Mouse (Mus musculus): ENCODE results near the gene Cdhr2. TPM values are rescaled to one million over a fixed set of nuclear protein-coding genes. Genes with fewer than 3 reads are reported as not detected.

The Cdhr2 gene
- total RNA-seq, 2 experiments from 2014 or later, result not detected

DNA sequence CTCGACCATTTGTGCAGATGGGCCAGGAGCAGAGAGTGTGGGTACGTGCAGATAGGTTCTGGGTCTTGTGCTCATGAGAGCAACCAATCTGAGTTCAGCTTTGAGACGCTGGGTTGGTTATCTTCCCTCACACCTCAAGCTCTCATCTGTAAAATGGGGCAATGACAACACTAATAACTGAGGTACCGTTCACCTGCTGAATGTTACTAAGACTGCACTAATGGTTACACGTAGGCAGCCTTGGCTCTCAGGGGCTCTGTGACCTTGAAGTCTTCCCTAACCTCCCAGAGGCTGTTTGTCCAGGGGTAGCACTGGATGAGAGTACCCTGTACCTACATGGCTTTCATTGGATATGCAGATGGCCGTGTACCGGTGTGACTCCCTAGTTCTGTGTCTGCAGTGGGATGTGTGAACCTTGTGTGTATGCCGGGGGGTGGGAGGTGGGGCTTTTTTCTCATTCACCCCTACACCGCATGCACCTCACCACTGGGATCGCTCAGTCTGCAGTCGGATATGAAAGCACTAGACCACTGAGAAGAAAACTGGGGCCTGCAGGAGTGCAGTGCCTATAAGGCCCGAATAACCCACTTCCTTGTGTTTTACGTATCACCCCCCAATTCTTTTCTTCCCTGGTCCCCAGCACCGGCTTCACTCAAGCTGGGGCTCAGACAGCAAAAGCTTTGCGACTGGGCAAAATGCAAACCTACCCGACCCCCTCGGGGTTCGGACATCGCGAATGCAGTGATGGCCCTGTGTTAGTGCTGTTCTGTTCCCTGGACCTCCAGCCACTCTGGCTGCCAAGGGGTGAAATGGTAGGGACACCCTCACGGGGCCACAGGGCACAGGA is 8.3 kb upstream of the Cdhr2 start:
- intact Hi-C loops (cut with DNase I), result no loop called here
- no peak for DNase-seq

DNA sequence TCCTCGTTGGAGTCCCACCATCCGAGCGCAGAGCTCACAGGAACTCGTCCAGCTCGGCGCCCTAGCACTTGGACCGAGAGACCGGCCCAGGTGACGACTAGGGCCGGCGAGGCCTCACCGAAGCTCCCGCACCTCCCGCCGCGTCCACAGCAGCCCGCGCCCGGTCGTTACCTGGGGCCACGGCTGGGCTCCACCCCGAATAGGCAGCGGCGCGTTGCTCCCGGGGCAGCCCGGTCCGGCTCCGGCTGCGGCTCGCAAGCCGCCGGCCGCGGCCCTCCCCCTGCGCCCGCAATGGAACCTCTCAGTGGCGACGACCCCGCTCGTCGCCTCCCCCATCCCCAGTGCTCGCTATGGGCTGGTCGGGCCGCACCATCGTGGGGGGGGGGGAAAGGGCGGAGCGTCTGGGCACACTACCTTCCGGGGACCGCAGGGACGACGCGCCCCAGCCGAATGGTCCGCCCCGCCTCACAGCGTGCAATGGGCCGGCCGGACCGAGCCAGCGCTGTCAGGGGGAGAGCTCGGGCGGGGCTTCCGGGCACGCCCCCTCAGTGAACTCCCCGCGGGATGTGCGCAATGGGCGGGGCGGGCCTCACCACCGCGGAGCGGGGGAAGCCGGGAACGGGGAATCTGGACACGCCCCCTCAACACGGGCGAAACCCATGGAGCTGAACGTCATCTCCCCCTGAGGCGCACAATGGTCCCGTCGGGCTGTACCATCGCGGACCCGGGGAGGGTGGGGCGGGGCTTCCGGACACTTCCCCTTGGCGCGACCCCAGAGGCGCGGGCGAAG is 7.5 kb upstream of the Cdhr2 start, which contains the start of gene Rnf44:
TSS of gene Rnf44 (minus strand) at position 350 of the 790 bp plus-strand sequence.
- intact Hi-C loops (cut with DNase I), result no loop called here
- DNase-seq, result peak; percentile 99

DNA sequence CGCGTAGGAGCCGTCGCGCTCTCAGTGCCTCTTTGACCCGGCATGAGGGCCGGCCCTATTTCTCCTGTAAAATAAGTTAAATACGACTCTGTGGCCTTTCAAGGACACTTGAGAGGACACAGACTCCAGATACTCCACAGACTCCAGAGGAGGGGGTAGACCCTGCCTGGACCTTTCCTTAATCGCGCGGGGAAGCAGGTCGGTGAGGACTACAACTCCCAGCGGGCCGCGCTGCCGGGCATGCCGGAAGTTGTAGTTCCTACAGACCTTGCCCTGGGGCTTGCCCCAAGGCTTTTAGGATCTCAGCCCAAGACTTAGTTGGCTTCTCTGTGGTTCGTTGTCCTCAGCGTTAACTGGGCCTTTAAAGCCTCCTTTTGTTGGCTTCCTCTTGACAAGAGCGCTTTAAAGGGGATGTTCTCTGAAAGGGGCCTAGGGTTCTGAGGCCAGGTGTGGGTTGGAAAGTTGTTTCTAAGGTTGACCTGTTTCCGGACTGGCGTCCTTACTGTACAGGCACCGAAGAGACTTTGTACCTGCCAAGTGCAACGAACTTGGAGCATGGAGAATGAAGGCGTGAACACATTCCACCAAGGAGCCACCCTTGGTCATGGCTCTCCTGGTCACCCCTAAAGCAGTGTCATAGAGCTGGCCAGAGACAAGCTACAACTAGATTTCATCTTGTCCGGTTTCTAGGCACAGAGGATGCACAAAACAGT is 6.8 kb upstream of the Cdhr2 start:
- intact Hi-C loops (cut with DNase I), result no loop called here
- no peak for DNase-seq

DNA sequence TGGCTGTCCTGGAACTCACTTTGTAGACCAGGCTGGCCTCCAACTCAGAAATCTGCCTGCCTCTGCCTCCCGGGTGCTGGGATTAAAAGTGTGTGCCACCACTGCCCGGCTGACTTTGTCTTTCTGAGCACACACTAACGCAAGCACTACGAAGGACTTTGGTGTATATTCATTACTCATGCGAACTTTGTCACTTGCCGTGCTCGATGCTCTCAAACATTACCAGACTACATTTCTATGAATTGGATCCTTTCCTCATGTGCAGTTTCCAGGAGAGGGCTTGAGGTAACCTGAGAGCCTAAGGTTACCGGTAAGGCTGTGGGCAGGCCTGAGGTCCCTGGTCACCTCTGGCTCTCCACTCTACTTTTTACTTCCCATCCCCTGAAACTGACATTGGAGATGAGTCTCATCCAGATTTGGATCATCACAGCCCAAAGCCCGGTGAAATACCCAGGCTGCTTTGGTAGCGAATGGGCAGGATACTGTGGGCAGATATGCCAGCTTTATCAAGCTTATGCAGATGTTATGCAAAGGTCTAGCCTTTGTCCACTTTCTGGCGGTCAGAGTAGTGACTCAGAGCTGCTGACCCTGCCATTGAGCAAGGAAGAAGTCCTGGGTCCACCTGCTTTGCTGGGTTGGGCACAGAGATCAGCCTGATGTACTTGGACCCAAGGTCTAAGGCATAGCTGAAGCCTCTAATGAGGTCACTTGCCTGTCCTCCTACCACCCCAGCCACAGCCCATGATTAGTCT is 5.6 kb upstream of the Cdhr2 start:
- intact Hi-C loops (cut with DNase I), result no loop called here
- no peak for DNase-seq

DNA sequence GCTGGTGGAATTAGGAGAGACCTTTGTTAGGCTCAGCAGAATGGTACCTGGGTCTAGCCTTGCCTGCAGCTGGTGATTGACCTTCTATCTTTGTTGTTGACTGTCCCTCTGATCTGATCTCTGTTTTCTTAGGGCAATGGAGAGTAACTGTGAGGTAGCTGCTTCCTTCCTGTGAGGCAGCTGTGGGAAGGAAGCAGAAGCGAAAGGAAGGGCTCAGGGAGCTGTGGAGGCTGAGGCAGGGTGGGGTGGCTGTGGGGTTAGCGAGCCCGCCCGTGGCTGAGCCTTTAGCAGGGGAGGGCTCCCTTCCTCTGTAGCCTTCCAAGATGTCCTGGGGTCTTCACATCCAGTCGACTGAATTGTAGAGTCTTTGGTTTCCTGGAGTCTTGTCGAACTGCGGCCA is 1.2 kb downstream of the Cdhr2 start:
- DNase-seq, result no peak
- intact Hi-C loops (cut with DNase I), result no loop called here

DNA sequence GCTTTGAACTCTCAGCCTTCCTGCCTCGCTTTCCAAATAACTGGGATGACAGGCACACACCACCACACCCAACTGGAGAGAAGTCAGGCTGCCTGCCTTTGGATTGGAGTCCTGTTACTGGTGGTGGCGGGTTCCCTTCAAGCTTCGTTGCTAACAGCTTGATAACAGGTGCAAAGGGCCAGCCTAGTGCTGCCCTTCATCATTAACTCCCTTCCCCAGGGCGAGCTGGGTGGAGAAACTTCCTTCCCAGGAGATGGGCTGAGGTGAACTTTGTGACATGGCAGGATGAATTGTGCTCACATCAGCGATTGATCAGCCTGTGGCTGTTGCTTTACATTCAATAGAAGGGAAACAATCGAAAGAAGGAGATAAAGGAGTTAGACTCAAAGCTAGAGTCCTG is 3.6 kb downstream of the Cdhr2 start:
- intact Hi-C loops (cut with DNase I), result no loop called here
- no peak for DNase-seq

DNA sequence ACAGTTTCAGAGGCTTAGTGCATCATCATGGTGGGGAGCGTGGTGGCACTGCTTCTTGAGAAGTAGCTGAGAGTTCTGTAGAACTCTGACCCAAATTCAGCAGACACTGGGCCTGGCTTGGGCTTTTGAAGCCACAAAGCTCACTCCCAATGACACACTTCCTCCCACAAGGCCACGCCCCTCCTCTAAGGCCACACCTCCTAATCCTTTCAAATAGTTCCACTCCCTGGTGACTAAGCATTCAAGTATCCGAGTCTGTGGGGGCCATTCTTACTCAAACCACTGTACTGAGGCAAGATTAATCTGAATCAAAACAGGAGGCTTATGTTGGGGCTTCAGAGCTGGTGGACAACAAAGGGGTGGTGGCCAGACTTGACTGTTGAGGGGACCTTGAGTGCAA is 9.6 kb downstream of the Cdhr2 start:
- DNase-seq, result no peak
- intact Hi-C loops (cut with DNase I), result loop anchor here (10.0 kb wide), 1 partner anchor 54 kb away; the partner anchor contains the start of gene Sncb

DNA sequence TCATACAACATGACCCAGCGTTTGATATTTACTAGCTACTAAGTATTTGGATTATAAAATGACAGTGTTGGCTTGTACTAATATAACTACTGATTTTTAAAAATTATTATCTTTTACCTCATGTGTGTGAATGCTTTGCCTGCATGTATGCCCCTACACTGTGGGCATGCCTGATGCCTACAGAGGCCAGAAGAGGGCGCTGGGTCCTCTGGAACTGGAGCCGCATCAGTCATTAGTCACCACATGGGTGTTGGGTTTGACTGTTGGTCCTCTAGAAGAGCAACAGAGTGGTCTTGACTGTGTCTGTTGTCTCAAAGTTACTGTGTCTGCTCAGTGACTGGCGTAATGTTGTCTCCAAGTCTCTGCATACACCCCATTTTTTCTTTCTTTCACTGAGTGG is 13.1 kb downstream of the Cdhr2 start:
- intact Hi-C loops (cut with DNase I), result loop anchor here (10.0 kb wide), 1 partner anchor 50 kb away; the partner anchor contains the start of gene Sncb

DNA sequence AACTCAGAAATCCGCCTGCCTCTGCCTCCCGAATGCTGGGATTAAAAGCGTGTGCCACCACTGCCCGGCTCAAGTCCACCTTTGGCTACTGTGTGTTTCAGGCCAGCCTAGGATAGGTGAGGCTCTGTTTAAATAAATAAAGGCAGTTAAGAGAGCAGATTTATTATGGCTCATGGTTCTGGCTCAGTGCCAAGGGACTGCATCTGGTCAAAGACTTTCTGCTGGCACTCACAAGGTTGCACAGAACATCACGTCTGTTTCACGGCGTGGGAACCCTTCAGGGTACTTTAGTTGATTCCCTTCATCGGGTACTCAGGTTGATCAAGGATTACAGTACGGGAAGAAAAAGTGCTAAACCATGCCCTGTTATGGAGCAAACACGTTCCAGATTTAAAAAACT is 13.7 kb downstream of the Cdhr2 start:
- intact Hi-C loops (cut with DNase I), result loop anchor here (10.0 kb wide), 1 partner anchor 50 kb away; the partner anchor contains the start of gene Sncb
- no peak for DNase-seq

More for the DNA sequence above, 13.1 kb downstream of the Cdhr2 start:
- DNase-seq, result no peak

DNA sequence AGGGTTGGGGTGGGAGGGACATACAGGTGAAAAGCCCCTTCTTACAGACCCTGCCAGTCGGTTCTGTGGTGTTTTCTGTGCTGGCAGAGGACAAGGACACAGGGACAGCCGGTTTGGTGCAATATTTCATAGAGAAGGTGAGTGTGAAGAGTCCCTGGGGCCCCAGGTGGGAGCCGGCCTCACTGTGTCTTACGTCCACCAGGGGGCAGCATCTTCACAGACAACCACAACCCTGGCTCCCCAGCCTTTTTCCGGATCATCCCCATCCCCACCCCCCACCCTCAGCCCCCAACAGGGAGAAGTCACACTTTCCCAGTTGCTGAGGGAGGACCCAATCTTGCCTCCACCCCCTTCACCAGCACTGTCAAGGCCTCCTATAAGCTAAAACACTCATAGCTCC is 15.7 kb downstream of the Cdhr2 start:
- intact Hi-C loops (cut with DNase I), result loop anchor here (10.0 kb wide), 1 partner anchor 48 kb away; the partner anchor contains the start of gene Sncb
- peak; percentile 29 to 57 for DNase-seq

DNA sequence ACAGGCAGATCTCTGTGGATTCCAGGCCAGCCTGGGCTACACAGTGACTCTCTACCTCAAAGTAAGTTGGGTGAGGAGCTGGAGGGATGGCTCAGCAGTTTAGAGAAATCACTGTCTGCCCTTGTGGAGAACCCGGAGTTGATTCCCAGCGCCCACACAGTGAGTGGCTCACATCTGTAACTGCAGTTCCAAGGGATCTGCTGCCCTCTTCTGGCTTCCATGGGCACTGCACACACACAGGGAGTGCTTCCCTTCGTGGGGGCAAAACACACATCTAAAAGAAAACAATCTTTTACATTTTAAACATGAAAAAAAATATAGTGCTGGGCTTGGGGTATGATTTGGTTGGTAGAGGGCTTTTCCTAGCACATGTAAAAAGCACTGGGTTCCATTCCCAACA is 21.9 kb downstream of the Cdhr2 start:
- intact Hi-C loops (cut with DNase I), result no loop called here
- no peak for DNase-seq

DNA sequence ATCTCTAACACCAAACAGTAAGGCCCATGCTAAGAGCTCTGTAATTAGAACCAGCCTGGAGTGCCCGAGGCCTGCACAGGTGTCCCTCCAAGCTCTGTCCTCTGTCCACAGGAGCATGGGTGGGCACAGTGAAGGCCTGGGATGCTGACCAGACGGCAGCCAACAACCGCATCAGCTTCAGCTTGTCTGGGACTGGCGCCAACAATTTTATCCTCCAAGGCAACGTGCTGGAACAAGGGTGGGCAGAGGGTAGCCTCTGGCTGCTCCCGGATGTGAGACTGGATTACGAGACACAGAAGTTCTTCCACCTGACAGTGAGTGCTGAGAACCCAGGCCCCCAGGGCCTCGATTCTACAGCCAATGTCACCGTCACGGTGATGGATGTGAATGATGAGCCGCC is 24.9 kb downstream of the Cdhr2 start:
- intact Hi-C loops (cut with DNase I), result no loop called here
- DNase-seq, result no peak

DNA sequence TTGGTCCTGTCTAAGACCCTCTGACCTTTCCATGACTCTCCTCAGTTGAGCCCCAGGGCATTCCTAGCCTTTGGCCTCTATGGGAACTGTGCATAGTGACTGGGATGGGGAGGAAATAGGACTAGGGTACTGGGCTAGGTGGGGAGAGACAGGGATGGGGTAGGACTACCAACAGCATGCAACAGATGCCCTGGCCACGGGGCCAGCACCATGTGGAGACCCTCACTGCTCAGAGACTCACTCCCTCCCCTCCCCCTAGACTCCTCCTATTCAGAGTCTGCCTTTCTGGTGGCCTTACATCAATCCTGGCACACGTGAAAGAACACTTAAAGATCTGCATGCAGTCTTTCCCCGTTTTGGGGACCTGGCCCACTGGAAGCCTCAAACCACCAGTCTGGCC is 35.7 kb downstream of the Cdhr2 start:
- intact Hi-C loops (cut with DNase I), result no loop called here
- no peak for DNase-seq

DNA sequence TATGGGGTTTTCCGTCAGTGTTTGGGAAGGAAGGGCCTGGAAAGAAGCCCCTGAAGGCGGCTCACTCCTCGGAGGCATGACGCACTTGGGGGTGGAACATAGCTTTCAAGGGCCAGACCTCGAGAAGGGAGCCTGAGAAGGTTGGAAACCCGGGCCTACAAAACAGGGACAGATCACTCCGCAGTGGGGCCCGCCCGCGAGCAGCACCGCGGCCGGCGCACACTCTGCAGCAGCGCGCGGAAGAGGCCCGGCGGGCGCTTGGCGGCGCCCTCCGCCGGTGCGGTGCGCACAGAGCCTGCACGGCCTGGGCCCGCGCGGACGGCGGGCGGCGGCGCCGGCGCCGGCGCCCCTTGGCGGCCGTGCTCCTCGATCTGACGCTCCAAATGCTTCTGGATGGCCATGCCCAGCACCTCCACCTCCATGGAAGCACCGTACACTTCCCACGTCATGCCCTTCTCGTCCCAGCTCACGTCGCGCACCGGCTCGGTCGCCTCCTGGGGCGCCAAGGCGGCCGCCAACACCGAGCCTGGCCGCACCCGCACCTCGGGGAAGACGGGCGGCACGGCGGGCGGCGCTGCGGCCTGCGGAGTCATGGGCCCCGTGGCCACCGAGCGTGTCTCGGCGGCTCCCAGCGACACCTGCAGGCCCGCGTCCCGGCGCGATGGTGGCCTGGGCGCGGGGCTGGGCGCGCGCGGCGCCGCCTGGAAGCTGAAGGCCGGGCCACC is 36.4 kb downstream of the Cdhr2 start:
- peak; percentile 20 to 22 for DNase-seq
- intact Hi-C loops (cut with DNase I), result no loop called here

DNA sequence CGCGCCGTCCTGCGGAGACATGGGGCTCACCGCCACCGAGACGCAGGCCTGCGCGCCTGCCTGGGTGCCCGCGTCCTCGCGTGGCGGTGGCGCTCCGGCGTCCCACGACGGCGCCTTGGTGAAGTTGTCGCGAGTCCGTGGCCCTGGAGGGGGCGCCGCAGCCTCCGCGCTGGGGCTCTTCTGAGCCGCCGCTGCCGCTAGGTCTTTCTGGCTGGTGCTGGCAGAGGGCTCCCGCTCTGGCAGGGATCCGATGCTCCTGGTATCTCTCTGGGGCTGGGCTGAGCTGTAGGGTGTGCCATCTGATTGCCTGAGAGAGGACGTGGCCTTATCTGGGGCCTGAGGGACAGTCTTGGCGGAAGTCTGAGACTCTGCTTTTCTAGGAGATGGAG is 36.9 kb downstream of the Cdhr2 start:
- peak in 1 of 2 experiments; percentile 3 for DNase-seq
- intact Hi-C loops (cut with DNase I), result no loop called here

DNA sequence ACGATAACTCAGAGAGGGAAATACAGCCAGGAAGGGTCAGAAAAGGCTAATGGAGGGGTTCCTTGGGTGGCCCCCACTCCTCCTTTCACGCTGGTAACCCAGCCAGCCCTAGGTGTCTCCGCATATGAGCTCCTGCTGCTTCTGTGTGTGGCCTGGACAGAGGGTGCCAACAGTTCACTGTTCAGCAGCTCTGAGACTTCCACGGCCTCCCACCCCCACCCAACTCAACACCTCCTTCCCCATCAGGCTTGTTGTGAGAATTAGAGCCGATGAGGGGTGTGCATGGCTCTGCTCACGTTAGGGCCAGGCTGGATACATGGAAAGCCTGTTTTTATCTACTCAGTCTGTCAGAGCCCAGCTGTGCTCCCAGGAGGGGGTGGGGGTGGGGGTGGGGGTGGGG is 44.8 kb downstream of the Cdhr2 start:
- intact Hi-C loops (cut with DNase I), result no loop called here
- no peak for DNase-seq

DNA sequence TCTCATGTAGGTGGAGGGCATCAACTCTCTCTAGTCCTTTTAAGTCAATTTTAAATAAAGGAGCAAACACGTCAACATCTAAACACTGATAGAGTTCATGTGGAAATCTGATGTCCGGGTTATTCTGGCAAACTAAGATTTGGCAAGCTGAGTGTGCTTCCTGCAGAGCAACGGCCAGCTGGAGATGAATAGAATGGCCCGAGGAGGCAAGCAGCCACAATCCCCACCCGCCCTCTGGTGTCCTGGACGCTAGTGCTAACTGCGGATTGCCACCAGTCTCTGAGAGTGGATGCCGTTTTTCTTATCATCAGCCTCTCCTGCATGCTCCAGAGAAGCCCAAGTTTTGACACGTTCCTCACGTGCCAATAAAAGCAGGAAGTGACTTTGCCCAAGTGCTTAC is 45.6 kb downstream of the Cdhr2 start:
- intact Hi-C loops (cut with DNase I), result no loop called here
- no peak for DNase-seq

DNA sequence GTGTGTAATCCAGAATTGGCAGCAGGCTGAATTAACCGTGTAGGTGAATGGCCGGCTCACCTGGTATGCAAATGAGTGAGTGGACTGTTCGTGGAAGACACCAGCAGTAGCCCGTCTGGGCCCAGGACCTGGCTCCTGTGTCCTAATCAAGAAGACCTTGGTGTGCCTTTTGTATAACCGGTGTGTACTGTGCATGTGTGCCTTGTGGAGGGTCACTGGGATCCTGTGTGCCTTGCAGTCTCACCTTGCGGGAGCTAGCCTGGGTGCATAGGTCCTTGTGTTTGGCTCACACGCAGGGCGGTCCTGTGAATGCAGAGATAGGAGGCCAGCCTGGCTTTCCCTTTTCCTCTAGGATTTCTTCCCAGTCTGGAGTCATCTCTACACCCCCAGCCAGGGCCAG is 46.9 kb downstream of the Cdhr2 start:
- DNase-seq, result no peak
- intact Hi-C loops (cut with DNase I), result no loop called here

DNA sequence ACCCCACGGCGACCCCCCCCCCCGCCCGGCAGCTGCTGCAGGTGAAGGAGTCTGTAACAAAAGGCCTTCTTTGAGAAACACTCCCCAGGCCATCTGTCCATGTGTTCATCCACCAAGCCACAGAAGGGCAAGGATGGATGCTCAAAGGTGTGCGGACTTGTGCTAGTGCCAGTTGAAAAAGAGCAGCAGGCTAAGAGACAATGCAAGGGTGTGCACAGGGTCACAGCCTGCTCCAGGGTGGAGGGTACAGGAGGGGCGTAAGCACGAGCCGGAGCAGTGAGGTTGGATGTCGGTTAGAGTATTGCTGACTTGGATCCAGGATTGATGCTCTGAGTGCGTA is 47.4 kb downstream of the Cdhr2 start:
- intact Hi-C loops (cut with DNase I), result no loop called here
- no peak for DNase-seq
